Mouse (Mus musculus): Measurements from ENCODE around the gene Spata13. TPM values are rescaled to one million over a fixed set of nuclear protein-coding genes. Genes with fewer than 3 reads are reported as not detected.

The Spata13 gene
- total and polyA plus RNA-seq, 2 experiments from 2014 or later, result 16.5 to 34.1 TPM

DNA sequence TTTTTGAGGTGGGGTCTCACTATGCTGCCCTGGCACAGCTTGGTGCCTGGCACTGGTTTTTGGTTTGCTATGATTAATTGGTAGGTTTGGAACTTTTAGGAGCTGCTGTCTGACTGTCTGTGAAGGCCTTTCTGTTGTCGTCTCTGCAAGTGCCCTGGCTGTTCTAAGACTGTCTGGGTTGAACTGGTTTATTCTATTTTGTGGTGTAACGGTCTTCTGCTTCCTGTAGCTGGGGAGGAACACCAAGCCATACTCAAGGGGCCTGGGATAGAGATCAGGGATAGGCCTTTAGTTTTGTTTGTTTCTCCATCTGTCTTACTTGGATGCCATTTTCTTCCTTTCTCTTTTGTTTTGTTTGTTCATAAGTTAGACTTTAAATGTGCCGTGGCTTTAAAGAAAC, 88.1 kb downstream of the Spata13 start:
- 63% methylated on average over 3 of the region's 3 CpGs for WGBS
- H3K4me1 ChIP-seq (ENCODE audit: insufficient read depth, low read length), result no peaks in the 10 kb centered on the region
- no peak overlapping the region for H3K9ac ChIP-seq (replicated peaks; ENCODE audit: low read length)
- ATAC-seq (no peak), DNase-seq (ENCODE audit: low spot score) (no peak)
- H3K9me3 ChIP-seq (ENCODE audit: low read length), result no peaks in the 10 kb centered on the region
- H3K27me3 ChIP-seq (ENCODE audit: insufficient read depth, low read length), result no peaks in the 10 kb centered on the region
- no peak overlapping the region for H3K4me2 ChIP-seq (ENCODE audit: low read depth, low read length)
- no peak for TF ChIP-seq CTCF (IDR thresholded peaks at IDR 0.05; ENCODE audit: low read depth)
- no peaks in the 10 kb centered on the region for H3K36me3 ChIP-seq (ENCODE audit: insufficient read depth, low read length)
- H3K4me3 ChIP-seq (ENCODE audit: low read length), result no peak overlapping the region
- H3K27ac ChIP-seq, result no peak overlapping the region

- ATAC-seq (peak; percentile 69), DNase-seq (ENCODE audit: low spot score) (peak; percentile 72)
- Histone ChIP-seq H3K4me1 (ENCODE audit: insufficient read depth, low read length) (no peaks in the 10 kb centered on the region), H3K27ac (no peak overlapping the region), H3K4me3 (ENCODE audit: low read length) (no peak overlapping the region), H3K9ac (replicated peaks; ENCODE audit: low read length) (no peak overlapping the region), H3K9me3 (ENCODE audit: low read length) (no peaks in the 10 kb centered on the region), H3K27me3 (ENCODE audit: insufficient read depth, low read length) (no peaks in the 10 kb centered on the region), H3K36me3 (ENCODE audit: insufficient read depth, low read length) (no peaks in the 10 kb centered on the region), H3K4me2 (ENCODE audit: low read depth, low read length) (no peak overlapping the region)
- WGBS, result 48% methylated on average over 6 of the region's 6 CpGs
- no peak for TF ChIP-seq CTCF (IDR thresholded peaks at IDR 0.05; ENCODE audit: low read depth)
Observed at GRCm38 (mm10) chr14:60726091-60726490, 92.3 kb downstream of the Spata13 start.

DNA sequence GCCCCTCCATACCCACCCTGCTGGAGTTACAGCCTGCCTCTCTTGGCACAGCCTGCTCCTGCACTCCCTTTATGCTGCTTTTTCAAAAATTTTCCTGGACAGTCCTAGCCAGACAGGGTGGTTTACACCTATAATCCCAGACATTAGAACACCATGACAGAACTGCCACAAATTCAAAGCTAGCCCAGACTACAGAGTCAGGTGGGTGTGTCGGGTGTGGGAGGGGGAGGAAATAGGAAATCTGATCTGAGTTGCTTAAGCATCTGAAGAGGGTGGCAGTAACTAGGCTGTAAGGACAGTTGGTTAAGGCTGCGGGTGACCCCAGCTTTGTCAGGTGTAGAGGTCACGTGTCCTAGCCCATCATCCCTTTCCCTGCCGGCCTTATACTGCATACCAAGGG, 93.3 kb downstream of the Spata13 start:
- Histone ChIP-seq H3K27me3 (ENCODE audit: insufficient read depth, low read length) (no peaks in the 10 kb centered on the region), H3K27ac (peak overlapping the region; percentile 15; the same call in 1 of the 2 replicates), H3K36me3 (ENCODE audit: insufficient read depth, low read length) (no peaks in the 10 kb centered on the region), H3K4me1 (ENCODE audit: insufficient read depth, low read length) (no peaks in the 10 kb centered on the region), H3K4me3 (ENCODE audit: low read length) (no peak overlapping the region), H3K4me2 (ENCODE audit: low read depth, low read length) (no peak overlapping the region), H3K9me3 (ENCODE audit: low read length) (no peaks in the 10 kb centered on the region), H3K9ac (replicated peaks; ENCODE audit: low read length) (no peak overlapping the region)
- ATAC-seq (0 out of 2 replicates have a peak, but pooled peaks have one; percentile 20), DNase-seq (ENCODE audit: low spot score) (no peak)
- TF ChIP-seq CTCF (IDR thresholded peaks at IDR 0.05; ENCODE audit: low read depth), result no peak
- 88% methylated on average over 4 of the region's 4 CpGs for WGBS

GRCm38 (mm10) chr14:60732081-60732480, 98.3 kb downstream of the Spata13 start:
- WGBS, result 51% methylated on average over 6 of the region's 6 CpGs
- H3K27me3 ChIP-seq (ENCODE audit: insufficient read depth, low read length), result no peaks in the 10 kb centered on the region
- no peak overlapping the region for H3K4me2 ChIP-seq (ENCODE audit: low read depth, low read length)
- H3K9me3 ChIP-seq (ENCODE audit: low read length), result no peaks in the 10 kb centered on the region
- ATAC-seq, result no peak
- H3K27ac ChIP-seq, result no peak overlapping the region
- H3K36me3 ChIP-seq (ENCODE audit: insufficient read depth, low read length), result no peaks in the 10 kb centered on the region
- H3K4me3 ChIP-seq (ENCODE audit: low read length), result no peak overlapping the region
- peaks cover 27% of the 10 kb centered on the region for H3K4me1 ChIP-seq (ENCODE audit: insufficient read depth, low read length)
- no peak overlapping the region for H3K9ac ChIP-seq (replicated peaks; ENCODE audit: low read length)
- TF ChIP-seq CTCF (IDR thresholded peaks at IDR 0.05; ENCODE audit: low read depth), result no peak
- DNase-seq (ENCODE audit: low spot score), result no peak

DNA sequence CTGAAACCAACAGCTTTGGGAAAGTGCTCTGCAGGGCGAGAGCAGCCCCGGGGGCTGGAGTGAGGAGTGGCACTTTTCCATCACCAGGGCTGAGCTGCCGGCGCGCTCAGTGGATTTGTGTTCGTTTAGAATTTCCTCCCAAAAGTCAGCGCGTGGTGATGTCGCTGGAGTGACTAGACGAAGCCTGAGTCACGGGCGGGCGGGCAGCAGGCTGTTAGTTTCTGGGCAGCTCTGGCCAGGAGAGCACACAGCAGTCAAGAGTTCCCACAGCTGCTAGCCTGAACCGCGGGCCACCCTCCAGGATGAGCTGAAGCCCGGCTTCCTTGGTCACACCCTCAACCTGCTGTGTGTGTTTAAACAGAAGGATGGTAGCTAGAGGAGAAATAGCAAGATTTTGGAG, 99.0 kb downstream of the Spata13 start:
- Histone ChIP-seq H3K27ac (no peak overlapping the region), H3K4me3 (ENCODE audit: low read length) (no peak overlapping the region), H3K9ac (replicated peaks; ENCODE audit: low read length) (no peak overlapping the region), H3K9me3 (ENCODE audit: low read length) (no peaks in the 10 kb centered on the region), H3K36me3 (ENCODE audit: insufficient read depth, low read length) (no peaks in the 10 kb centered on the region), H3K27me3 (ENCODE audit: insufficient read depth, low read length) (no peaks in the 10 kb centered on the region), H3K4me1 (ENCODE audit: insufficient read depth, low read length) (peaks cover 28% of the 10 kb centered on the region), H3K4me2 (ENCODE audit: low read depth, low read length) (peak overlapping the region; percentile 41)
- ATAC-seq, result 0 out of 2 replicates have a peak, but pooled peaks have one; percentile 30
- DNase-seq (ENCODE audit: low spot score), result peak; percentile 64
- WGBS, result 20% methylated on average over 16 of the region's 16 CpGs
- TF ChIP-seq CTCF (IDR thresholded peaks at IDR 0.05; ENCODE audit: low read depth), result no peak

DNA sequence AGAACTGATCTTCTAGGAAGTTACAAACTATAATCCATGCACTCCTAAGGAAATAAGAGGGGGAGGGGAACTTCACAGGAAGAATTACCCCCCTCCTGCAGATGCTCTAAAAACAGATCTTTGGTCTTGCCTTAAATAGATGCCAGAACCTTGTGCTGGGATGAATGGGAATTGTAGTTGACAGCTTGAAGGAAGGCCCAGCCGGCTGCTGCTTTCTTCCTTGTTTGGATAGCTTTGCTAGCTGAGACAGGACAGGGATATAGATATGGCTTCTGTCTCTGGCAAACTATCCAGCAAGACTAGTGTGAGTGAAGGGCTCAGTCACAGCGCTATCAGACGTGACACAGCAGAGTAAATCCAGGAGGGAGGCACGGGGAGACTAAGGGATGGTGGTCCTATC, 99.9 kb downstream of the Spata13 start:
- H3K9me3 ChIP-seq (ENCODE audit: low read length), result no peaks in the 10 kb centered on the region
- H3K4me3 ChIP-seq (ENCODE audit: low read length), result no peak overlapping the region
- WGBS, result 53% methylated on average over 4 of the region's 4 CpGs
- no peak for DNase-seq (ENCODE audit: low spot score)
- H3K36me3 ChIP-seq (ENCODE audit: insufficient read depth, low read length), result no peaks in the 10 kb centered on the region
- no peak overlapping the region; the same call in 1 of the 2 replicates for H3K27ac ChIP-seq
- no peak for TF ChIP-seq CTCF (IDR thresholded peaks at IDR 0.05; ENCODE audit: low read depth)
- peak overlapping the region; percentile 41; the same call in 1 of the 2 replicates for H3K4me2 ChIP-seq (ENCODE audit: low read depth, low read length)
- no peaks in the 10 kb centered on the region for H3K27me3 ChIP-seq (ENCODE audit: insufficient read depth, low read length)
- H3K4me1 ChIP-seq (ENCODE audit: insufficient read depth, low read length), result peaks cover 28% of the 10 kb centered on the region
- no peak overlapping the region for H3K9ac ChIP-seq (replicated peaks; ENCODE audit: low read length)
- no peak for ATAC-seq

DNA sequence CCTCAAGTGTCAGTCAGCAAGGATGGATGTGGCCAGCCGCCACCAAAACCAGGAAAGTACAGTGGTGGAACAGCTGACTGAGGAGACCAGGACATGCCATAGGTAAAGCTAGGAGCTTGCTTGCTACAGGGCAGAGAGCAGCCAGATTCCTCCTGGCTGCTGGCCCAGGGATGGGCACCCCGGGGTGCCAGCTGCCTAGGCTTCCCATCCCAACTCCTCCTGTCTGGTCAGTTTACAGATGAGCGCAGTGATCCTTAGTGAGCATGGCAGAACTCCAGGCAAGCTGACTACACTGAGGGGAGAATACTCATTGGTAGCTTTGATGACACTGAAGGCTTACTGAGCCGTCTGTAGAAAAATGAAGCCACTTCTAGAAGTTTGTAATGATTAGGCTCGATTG, 101.4 kb downstream of the Spata13 start:
- no peaks in the 10 kb centered on the region for H3K9me3 ChIP-seq (ENCODE audit: low read length)
- peak; percentile 76 for DNase-seq (ENCODE audit: low spot score)
- no peaks in the 10 kb centered on the region for H3K36me3 ChIP-seq (ENCODE audit: insufficient read depth, low read length)
- peak overlapping the region; percentile 58; the same call in 1 of the 2 replicates for H3K27ac ChIP-seq
- ATAC-seq, result 0 out of 2 replicates have a peak, but pooled peaks have one; percentile 30
- 36% methylated on average over 5 of the region's 5 CpGs for WGBS
- no peak overlapping the region for H3K9ac ChIP-seq (replicated peaks; ENCODE audit: low read length)
- no peaks in the 10 kb centered on the region for H3K27me3 ChIP-seq (ENCODE audit: insufficient read depth, low read length)
- peaks cover 32% of the 10 kb centered on the region for H3K4me1 ChIP-seq (ENCODE audit: insufficient read depth, low read length)
- H3K4me2 ChIP-seq (ENCODE audit: low read depth, low read length), result no peak overlapping the region
- no peak overlapping the region for H3K4me3 ChIP-seq (ENCODE audit: low read length)
- no peak for TF ChIP-seq CTCF (IDR thresholded peaks at IDR 0.05; ENCODE audit: low read depth)
